Mouse (Mus musculus): ENCODE measurements around the gene Celf5. TPM values are rescaled to one million over a fixed set of nuclear protein-coding genes. Genes with fewer than 3 reads are reported as not detected.
A peak's percentile ranks its signal among the peaks of the same experiment; 100 is the strongest.

Gene Celf5
- total RNA-seq, 1 experiment from 2014 or later: not detected

GRCm38 (mm10) chr10:81421797-81422100 is 60.8 kb downstream of the Celf5 start:
- no peak for ATAC-seq (replicated peaks; ENCODE audit: insufficient number of reproducible peaks, low FRiP score, low TSS enrichment, poor library complexity, severe bottlenecking)

- ATAC-seq (replicated peaks; ENCODE audit: insufficient number of reproducible peaks, low FRiP score, low TSS enrichment, poor library complexity, severe bottlenecking): no peak
Measured at GRCm38 (mm10) chr10:81421041-81421796, 61.3 kb downstream of the Celf5 start.

GRCm38 (mm10) chr10:81420191-81420767 is 62.2 kb downstream of the Celf5 start:
- ATAC-seq (replicated peaks; ENCODE audit: insufficient number of reproducible peaks, low FRiP score, low TSS enrichment, poor library complexity, severe bottlenecking): no peak

GRCm38 (mm10) chr10:81419111-81419928 is 63.2 kb downstream of the Celf5 start:
- ATAC-seq (replicated peaks; ENCODE audit: insufficient number of reproducible peaks, low FRiP score, low TSS enrichment, poor library complexity, severe bottlenecking): no peak

GRCm38 (mm10) chr10:81418216-81419070 is 64.1 kb downstream of the Celf5 start:
- ATAC-seq (replicated peaks; ENCODE audit: insufficient number of reproducible peaks, low FRiP score, low TSS enrichment, poor library complexity, severe bottlenecking): no peak

GRCm38 (mm10) chr10:81417227-81418215 is 65.0 kb downstream of the Celf5 start:
- ATAC-seq (replicated peaks; ENCODE audit: insufficient number of reproducible peaks, low FRiP score, low TSS enrichment, poor library complexity, severe bottlenecking): no peak

- ATAC-seq (replicated peaks; ENCODE audit: insufficient number of reproducible peaks, low FRiP score, low TSS enrichment, poor library complexity, severe bottlenecking): no peak
Measured at GRCm38 (mm10) chr10:81416581-81417226, 65.8 kb downstream of the Celf5 start.

GRCm38 (mm10) chr10:81415549-81416310 is 66.8 kb downstream of the Celf5 start:
- ATAC-seq (replicated peaks; ENCODE audit: insufficient number of reproducible peaks, low FRiP score, low TSS enrichment, poor library complexity, severe bottlenecking): no peak

GRCm38 (mm10) chr10:81415146-81415545 is 67.4 kb downstream of the Celf5 start:
- no peak for ATAC-seq (replicated peaks; ENCODE audit: insufficient number of reproducible peaks, low FRiP score, low TSS enrichment, poor library complexity, severe bottlenecking)

GRCm38 (mm10) chr10:81414682-81415081 is 67.8 kb downstream of the Celf5 start:
- ATAC-seq (replicated peaks; ENCODE audit: insufficient number of reproducible peaks, low FRiP score, low TSS enrichment, poor library complexity, severe bottlenecking): no peak

- peak; percentile 44 for ATAC-seq (replicated peaks; ENCODE audit: insufficient number of reproducible peaks, low FRiP score, low TSS enrichment, poor library complexity, severe bottlenecking)
Measured at GRCm38 (mm10) chr10:81413310-81414261, 68.9 kb downstream of the Celf5 start.

GRCm38 (mm10) chr10:81412586-81413309 is 69.8 kb downstream of the Celf5 start:
- ATAC-seq (replicated peaks; ENCODE audit: insufficient number of reproducible peaks, low FRiP score, low TSS enrichment, poor library complexity, severe bottlenecking): no peak

GRCm38 (mm10) chr10:81411471-81412400 is 70.8 kb downstream of the Celf5 start:
- ATAC-seq (replicated peaks; ENCODE audit: insufficient number of reproducible peaks, low FRiP score, low TSS enrichment, poor library complexity, severe bottlenecking): no peak

GRCm38 (mm10) chr10:81410981-81411380 is 71.5 kb downstream of the Celf5 start:
- ATAC-seq (replicated peaks; ENCODE audit: insufficient number of reproducible peaks, low FRiP score, low TSS enrichment, poor library complexity, severe bottlenecking): no peak

Measured in monocyte, adult 5-6 weeks (primary cell).